Mouse (Mus musculus): ENCODE data around the gene Nfrkb. TPM values are rescaled to one million over a fixed set of nuclear protein-coding genes. Genes with fewer than 3 reads are reported as not detected.

Gene Nfrkb
- polyA plus RNA-seq, 1 experiment from 2014 or later: 23.8 TPM

DNA sequence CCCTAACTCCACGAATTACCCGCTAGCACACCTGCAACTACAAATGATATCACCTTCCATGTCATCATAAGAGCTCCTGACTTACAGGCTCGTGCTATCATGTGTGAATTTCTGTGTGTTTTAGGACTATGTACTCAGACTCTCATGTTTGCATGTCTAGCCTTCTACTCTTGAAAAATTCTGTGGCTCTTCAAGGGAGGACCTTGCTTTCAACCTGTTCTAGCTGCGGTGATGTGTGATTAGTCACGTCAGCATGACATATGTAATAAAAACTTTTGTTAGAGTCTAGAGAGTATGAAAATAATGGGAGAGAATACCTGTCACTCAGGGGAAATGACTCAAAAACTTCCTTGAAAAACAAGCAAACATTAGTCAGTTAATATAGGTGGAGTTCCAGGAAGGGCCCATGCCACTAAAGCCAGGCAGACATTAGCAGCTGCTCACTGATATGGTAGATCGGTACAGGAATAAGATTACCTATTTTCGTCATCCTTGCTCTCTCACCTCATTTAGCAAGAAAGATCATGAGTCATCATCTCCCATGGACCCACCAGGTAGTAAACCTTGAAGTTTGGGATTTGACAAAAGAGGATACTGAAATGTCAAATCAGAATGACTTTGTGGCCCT lies 63.3 kb downstream of the Nfrkb start:
- no peak overlapping the region for H3K4me2 ChIP-seq (replicated peaks)
- H3K36me3 ChIP-seq: no peaks in the 10 kb centered on the region
- no peak for ATAC-seq (ENCODE audit: insufficient number of reproducible peaks, low FRiP score, low TSS enrichment, low read depth)
- no peaks in the 10 kb centered on the region for H3K9me3 ChIP-seq (replicated peaks)
- no peaks in the 10 kb centered on the region for H3K4me1 ChIP-seq
- no peak overlapping the region for H3K27ac ChIP-seq (replicated peaks)
- 87% methylated on average over 7 of the region's 7 CpGs for WGBS
- no peaks in the 10 kb centered on the region for H3K27me3 ChIP-seq
- no peak overlapping the region for H3K9ac ChIP-seq
- no peak overlapping the region for H3K4me3 ChIP-seq (replicated peaks)

DNA sequence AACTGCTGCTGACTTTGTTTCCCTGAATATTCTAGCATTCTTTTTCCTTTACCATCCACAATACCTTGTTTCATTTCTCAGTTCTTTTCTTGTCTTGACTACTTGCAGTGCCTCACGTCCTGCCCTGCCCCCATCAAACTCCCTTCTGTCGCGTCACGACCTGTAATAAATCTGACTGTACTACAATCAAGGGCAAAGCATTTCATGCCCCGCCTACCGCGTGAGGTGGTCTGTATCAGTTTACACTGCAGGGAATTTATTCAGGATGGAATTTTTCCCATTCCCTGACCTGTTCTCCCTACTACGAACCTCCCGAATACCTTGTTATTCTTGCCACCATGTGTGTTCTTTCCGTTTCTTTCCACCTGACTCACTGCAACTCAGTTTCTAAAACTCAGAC lies 66.2 kb downstream of the Nfrkb start:
- Histone ChIP-seq H3K27me3 (no peaks in the 10 kb centered on the region), H3K9ac (no peak overlapping the region), H3K4me1 (no peaks in the 10 kb centered on the region), H3K36me3 (no peaks in the 10 kb centered on the region), H3K4me3 (replicated peaks) (no peak overlapping the region), H3K27ac (replicated peaks) (no peak overlapping the region), H3K9me3 (replicated peaks) (no peaks in the 10 kb centered on the region), H3K4me2 (replicated peaks) (no peak overlapping the region)
- WGBS: 43% methylated on average over 10 of the region's 10 CpGs
- no peak for ATAC-seq (ENCODE audit: insufficient number of reproducible peaks, low FRiP score, low TSS enrichment, low read depth)

DNA sequence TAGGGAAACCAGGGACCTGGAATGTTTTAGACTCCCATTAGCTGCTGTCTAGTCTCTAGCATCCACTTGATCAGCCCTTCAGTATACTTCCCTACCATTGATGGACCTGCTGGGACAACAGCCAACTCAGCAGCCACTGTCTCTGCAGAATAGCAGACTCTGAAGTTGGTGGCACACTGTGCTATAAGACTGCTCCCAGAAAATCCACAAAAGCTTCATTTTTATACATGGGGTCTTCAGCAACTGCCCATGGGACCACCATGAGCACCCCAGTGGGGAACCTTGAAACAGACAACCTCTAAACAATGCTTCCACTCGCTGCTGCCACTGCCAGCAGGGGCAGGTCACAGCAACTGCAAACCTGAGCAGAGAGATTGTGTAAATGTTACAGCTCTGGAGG lies 68.4 kb downstream of the Nfrkb start:
- H3K36me3 ChIP-seq: no peaks in the 10 kb centered on the region
- H3K27me3 ChIP-seq: no peaks in the 10 kb centered on the region
- no peak overlapping the region for H3K27ac ChIP-seq (replicated peaks)
- no peak overlapping the region for H3K4me2 ChIP-seq (replicated peaks)
- no peak overlapping the region for H3K4me3 ChIP-seq (replicated peaks)
- no peak overlapping the region for H3K9ac ChIP-seq
- H3K4me1 ChIP-seq: no peaks in the 10 kb centered on the region
- H3K9me3 ChIP-seq (replicated peaks): no peaks in the 10 kb centered on the region
- 66% methylated on average over 1 of the region's 1 CpGs for WGBS
- no peak for ATAC-seq (ENCODE audit: insufficient number of reproducible peaks, low FRiP score, low TSS enrichment, low read depth)

DNA sequence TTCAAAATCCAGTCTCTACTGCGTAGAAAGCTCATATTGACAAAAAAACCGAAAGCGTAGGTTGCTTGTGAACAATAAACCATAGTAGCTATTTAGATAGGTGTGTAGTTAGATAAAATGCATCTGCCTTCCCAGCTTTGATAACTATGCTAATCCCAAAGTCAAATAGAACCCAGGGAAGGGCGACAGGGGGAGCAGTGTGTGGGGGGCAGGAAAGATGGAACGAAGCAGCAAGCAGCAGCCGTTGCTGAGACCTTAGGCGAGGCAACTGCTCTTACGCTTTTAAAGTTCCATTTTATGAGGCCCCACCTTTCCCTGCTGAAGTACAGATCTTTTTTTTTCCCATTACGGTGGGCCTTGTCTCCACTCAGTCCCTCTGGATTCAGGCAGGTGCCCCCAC lies 77.2 kb downstream of the Nfrkb start:
- Histone ChIP-seq H3K4me2 (replicated peaks) (no peak overlapping the region), H3K4me3 (replicated peaks) (no peak overlapping the region), H3K27me3 (peaks cover 37% of the 10 kb centered on the region), H3K9ac (no peak overlapping the region), H3K9me3 (replicated peaks) (no peaks in the 10 kb centered on the region), H3K27ac (replicated peaks) (no peak overlapping the region), H3K4me1 (0 out of 2 replicates have a peak, but pooled peaks cover 6% of the 10 kb centered on the region), H3K36me3 (no peaks in the 10 kb centered on the region)
- 49% methylated on average over 9 of the region's 9 CpGs for WGBS
- ATAC-seq (ENCODE audit: insufficient number of reproducible peaks, low FRiP score, low TSS enrichment, low read depth): no peak

DNA sequence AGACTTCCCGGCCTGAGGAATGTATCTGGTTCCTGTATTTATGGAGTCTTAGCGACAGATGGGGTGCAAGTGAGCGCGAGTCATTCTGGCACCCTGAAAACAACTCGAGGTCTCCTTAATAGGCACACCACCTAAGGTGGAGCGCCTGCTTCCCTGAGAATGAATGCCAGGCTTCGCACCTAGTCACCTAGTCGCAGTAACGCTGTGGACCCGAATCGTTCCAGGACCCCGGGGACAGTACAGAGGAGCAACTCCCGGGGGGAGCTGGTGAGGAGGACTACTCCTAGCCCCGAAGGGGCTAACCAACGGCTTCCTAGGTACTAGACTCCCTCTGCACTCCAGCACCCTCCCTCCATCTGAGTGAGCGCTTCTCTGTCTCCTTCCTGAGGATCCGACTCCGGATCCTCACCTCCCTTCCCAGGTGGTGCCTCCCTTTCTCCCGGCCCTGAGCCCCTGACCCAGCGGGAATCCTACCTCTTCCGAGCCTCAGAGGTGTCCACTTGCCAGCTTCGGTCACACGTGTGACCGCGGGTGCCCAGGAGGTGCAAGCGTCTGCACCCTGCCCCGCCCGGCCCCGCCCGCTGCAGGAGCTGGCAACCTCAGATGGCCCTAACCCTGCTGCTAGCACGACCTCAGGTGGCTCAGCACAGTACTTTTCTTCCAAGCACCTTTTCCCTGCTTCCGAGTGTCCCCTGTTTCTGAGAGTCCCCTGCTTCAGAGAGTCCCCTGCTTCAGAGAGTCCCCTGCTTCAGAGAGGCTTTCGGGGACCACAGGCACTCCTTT lies 77.9 kb downstream of the Nfrkb start, which contains the start of gene Tmem45b:
Gene Tmem45b, minus strand, starts transcription at position 771 of the 783 bp plus-strand sequence.
- Histone ChIP-seq H3K9ac (no peak within 1 kb of the TSS), H3K4me2 (replicated peaks) (peak within 1 kb of the TSS; percentile 41), H3K27ac (replicated peaks) (no peak within 1 kb of the TSS), H3K4me1 (0 out of 2 replicates have a peak, but pooled peaks cover 6% of the 10 kb centered on the region), H3K36me3 (no peaks in the 10 kb centered on the region), H3K4me3 (replicated peaks) (peak within 1 kb of the TSS; percentile 8; the same call in 1 of the 2 replicates), H3K9me3 (replicated peaks) (no peaks in the 10 kb centered on the region), H3K27me3 (peaks cover 37% of the 10 kb centered on the region)
- no peak for ATAC-seq (ENCODE audit: insufficient number of reproducible peaks, low FRiP score, low TSS enrichment, low read depth)
- 7% methylated on average over 33 of the region's 33 CpGs for WGBS

Other genes with a start within 250 kb of the Nfrkb start
- gene Aplp2, start 174.4 kb upstream of the Nfrkb start, polyA plus RNA-seq (2015; fragmentation: Nextera tagmentation; extraction: Ambion mirVana): 287 and 290 TPM in 2 replicates
- 4.4 and 5.4 TPM in 2 replicates for gene Prdm10, start 105.7 kb upstream of the Nfrkb start, polyA plus RNA-seq (2015; fragmentation: Nextera tagmentation; extraction: Ambion mirVana)
- gene Tmem45b, start 78.3 kb downstream of the Nfrkb start, polyA plus RNA-seq (2015; fragmentation: Nextera tagmentation; extraction: Ambion mirVana): 3.4 and 3.9 TPM in 2 replicates

Measured in embryonic facial prominence, embryonic 15.5 days (tissue).